Mouse (Mus musculus): ENCODE results near the gene Cfap58. TPM values are rescaled to one million over a fixed set of nuclear protein-coding genes. Genes with fewer than 3 reads are reported as not detected.

Cfap58 gene
- polyA plus RNA-seq (2012; rRNA removed) = 0.31 and 0.44 TPM in 2 replicates

GRCm38 (mm10) chr19:47937443-47938406 lies at the start of gene Cfap58:
Gene Cfap58 (plus strand): TSS chr19:47937675.

DNA sequence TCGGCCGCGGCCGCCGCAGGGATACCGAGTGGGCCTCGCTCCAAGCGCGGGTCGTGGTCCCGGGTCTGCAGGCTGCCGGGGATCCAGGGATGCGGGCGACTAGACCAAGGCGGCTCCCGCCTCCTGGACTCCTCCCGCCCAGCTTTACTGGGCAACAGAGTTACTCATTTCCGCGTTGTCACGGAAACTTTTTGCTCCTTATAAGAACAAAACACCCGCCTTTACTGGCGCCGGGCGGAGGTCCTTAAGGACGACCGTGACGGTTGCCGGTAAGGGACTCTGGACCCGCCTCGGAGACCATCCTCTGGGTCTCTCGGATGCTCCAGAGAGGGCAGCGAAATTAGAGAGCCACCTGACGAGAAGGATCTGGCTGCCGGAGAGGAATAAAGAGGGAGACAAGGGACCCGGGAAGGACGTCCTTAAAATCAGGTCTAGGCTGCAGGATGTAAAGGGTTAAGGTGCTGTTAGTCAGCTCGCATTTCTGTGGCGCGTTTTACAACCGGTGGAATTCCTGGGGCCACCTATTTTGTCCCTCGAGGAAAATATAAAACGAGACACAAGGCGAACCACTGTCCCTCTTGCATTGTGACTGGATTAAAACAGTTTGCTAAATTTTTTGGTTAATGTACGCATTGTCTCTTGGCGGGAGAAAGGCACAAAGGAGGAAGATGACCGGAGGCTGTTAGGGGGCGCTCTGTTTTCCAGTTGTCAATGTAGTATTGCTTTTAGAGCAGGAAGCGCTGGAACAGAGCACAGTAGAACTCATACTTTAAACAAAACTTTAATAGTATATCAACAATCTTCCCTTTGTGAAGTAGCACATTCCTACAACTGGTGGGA lies 18.1 kb upstream of the Cfap58 start, which contains the start of the genes Cfap43 and Itprip:
Gene Cfap43, minus strand, starts transcription at position 162 of the 840 bp plus-strand sequence.
Gene Itprip, minus strand, starts transcription at position 174 of the 840 bp plus-strand sequence.

Other genes starting within 250 kb of the Cfap58 start
- 0.35 and 0.47 TPM in 2 replicates for gene Col17a1, start 245.6 kb upstream of the Cfap58 start, polyA plus RNA-seq (2012; rRNA removed)
- gene Sfr1, start 206.0 kb upstream of the Cfap58 start, polyA plus RNA-seq (2012; rRNA removed) = 90.2 and 102 TPM in 2 replicates
- 91.5 and 96.0 TPM in 2 replicates for gene Gsto1, start 82.7 kb upstream of the Cfap58 start, polyA plus RNA-seq (2012; rRNA removed)
- gene Gsto2, start 72.1 kb upstream of the Cfap58 start, polyA plus RNA-seq (2012; rRNA removed) = 1.0 and 1.2 TPM in 2 replicates
- gene Cfap43, start 18.4 kb upstream of the Cfap58 start, polyA plus RNA-seq (2012; rRNA removed) = 1.9 and 3.2 TPM in 2 replicates
- 2.3 and 2.5 TPM in 2 replicates for gene Itprip, start 18.4 kb upstream of the Cfap58 start, polyA plus RNA-seq (2012; rRNA removed)

Measured in central nervous system, embryonic 18 days (tissue).